Mouse (Mus musculus): Measurements from ENCODE around the gene Slc23a4.

DNA sequence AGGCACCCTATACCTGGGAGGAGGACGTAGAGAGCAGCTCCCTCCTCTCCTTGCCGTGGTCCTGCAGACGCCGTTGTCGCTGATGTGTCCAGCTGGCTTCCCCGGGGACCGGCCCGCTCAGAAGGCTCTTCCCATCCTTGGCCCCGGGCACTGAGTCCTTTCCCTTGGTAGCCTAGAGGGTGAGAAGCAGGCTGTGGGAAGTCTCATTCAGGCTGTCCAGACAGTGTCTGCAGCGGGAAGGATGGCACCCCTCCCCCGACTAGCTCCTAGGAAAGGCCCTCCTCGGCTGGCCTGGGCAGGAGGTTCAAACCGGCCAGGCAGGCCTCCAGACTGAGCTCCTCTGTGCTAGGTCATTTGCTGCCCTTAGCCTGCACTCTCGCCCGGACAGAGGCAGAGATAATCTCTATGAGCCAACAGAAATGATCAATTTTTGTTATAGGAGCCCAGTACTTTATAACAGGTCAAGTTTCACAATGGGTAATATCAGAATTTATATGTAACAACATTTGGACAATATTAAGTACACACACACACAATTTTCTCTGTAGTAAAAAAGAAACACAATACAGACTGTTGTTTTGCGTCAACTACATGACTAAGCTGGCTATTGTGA lies 91.9 kb downstream of the Slc23a4 start:
- TF ChIP-seq POLR2A (IDR thresholded peaks at IDR 0.05; ENCODE audit: insufficient read depth, low read depth, low read length) (no peak), CTCF (IDR thresholded peaks at IDR 0.05) (no peak)
